Mouse (Mus musculus) small intestine, adult 2 months (tissue): ENCODE measurements around the gene Rpl3l.

ENCODE experiments used
- CTCF ChIP-seq: fragments of 200-500 bp; IDR thresholded peaks from 2 replicates; pipeline ENCODE4 v1.5.1; 2012; ENCODE audit warnings: low read depth, mild to moderate bottlenecking, control low read depth, inconsistent platforms, low read length, moderate library complexity, mixed read lengths; ENCODE audit not compliant: insufficient replicate concordance, insufficient read length; ENCODE audit errors: extremely low read depth
- POLR2A ChIP-seq: fragments of 200-500 bp; IDR thresholded peaks from 2 replicates; pipeline ENCODE4 v1.6.1; 2012; ENCODE audit warnings: low read depth, mild to moderate bottlenecking, control low read depth, inconsistent platforms, low read length, moderate library complexity

- TF ChIP-seq CTCF (no peak), POLR2A (no peak)
These were observed 5.2 kb upstream of the Rpl3l start for GRCm38 (mm10) chr17:24722220-24722924.
